Comparison of ENCODE assay signal across 7 mouse cellular contexts in genomic region chr8:48109856-48110780, GRCm38 (mm10). TPM values are rescaled to one million over a fixed set of nuclear protein-coding genes. Genes with fewer than 3 reads are reported as not detected.
DNase-seq lines count a peak whose midpoint lies in the region; ATAC-seq lines count a peak whose summit lies in the region.

No protein-coding gene starts in this region.

- H3K4me3 ChIP-seq in intestine, embryonic 14.5 days (ENCODE audit: low read depth, low read length): peak overlapping the region; percentile 76
- H3K4me3 ChIP-seq in midbrain, embryonic 10.5 days: peak overlapping the region; percentile 79

- peak overlapping the region; percentile 66 for H3K4me2 ChIP-seq in intestine, embryonic 14.5 days (ENCODE audit: low read length)

- H3K9me3 ChIP-seq in intestine, embryonic 14.5 days (ENCODE audit: control insufficient read depth, low read length): no peaks in the 10 kb centered on the region
- peaks cover 4% of the 10 kb centered on the region for H3K9me3 ChIP-seq in midbrain, embryonic 10.5 days (replicated peaks)

- H3K9ac ChIP-seq in intestine, embryonic 14.5 days (ENCODE audit: low read length): peak overlapping the region; percentile 72

- H3K4me1 ChIP-seq in intestine, embryonic 14.5 days (replicated peaks; ENCODE audit: control insufficient read depth, insufficient read depth, low read length): peaks cover 9% of the 10 kb centered on the region; the same call in 1 of the 2 replicates
- peaks cover 17% of the 10 kb centered on the region for H3K4me1 ChIP-seq in midbrain, embryonic 10.5 days

- H3K36me3 ChIP-seq in intestine, embryonic 14.5 days (ENCODE audit: control insufficient read depth, insufficient read depth, low read length): peaks cover 16% of the 10 kb centered on the region; the same call in 1 of the 2 replicates
- H3K36me3 ChIP-seq in midbrain, embryonic 10.5 days: peaks cover 18% of the 10 kb centered on the region

- DNase-seq in WW6 (ENCODE audit: low read depth, low spot score): peak; percentile 56
- DNase-seq in cerebellum, postnatal 25 days: peak; percentile 56 to 68
- DNase-seq in gastrocnemius, postnatal 14 days: peak; percentile 68
- peak; percentile 89 for DNase-seq in intestine, embryonic 14.5 days (ENCODE audit: low spot score)
- DNase-seq in left cerebral cortex, postnatal 36 days (ENCODE audit: low spot score in 2 of 2): peak; percentile 59 to 74
- peak; percentile 75 for DNase-seq in midbrain, embryonic 10.5 days (ENCODE audit: low spot score)
- DNase-seq in right cerebral cortex, postnatal 4 days: peak; percentile 64

- peak; percentile 94 for ATAC-seq in intestine, embryonic 14.5 days (replicated peaks; ENCODE audit: low FRiP score, low TSS enrichment, low read depth)

- intact Hi-C loops in gastrocnemius, postnatal 14 days (cut with DNase I; ENCODE audit: low total_unique reads): no loop called here
- intact Hi-C loops in left cerebral cortex, postnatal 36 days (cut with DNase I): no loop called here

- peak overlapping the region; percentile 57 for H3K27ac ChIP-seq in intestine, embryonic 14.5 days (ENCODE audit: low read depth)
- peak overlapping the region; percentile 95 for H3K27ac ChIP-seq in midbrain, embryonic 10.5 days (replicated peaks)

- under 1% methylated on average over 56 of the region's 61 CpGs for WGBS in intestine, embryonic 14.5 days
- under 1% methylated on average over 58 of the region's 61 CpGs for WGBS in midbrain, embryonic 10.5 days

- H3K27me3 ChIP-seq in intestine, embryonic 14.5 days (replicated peaks; ENCODE audit: control insufficient read depth, insufficient read depth, low read length): no peaks in the 10 kb centered on the region
- no peaks in the 10 kb centered on the region for H3K27me3 ChIP-seq in midbrain, embryonic 10.5 days (ENCODE audit: low read depth, poor library complexity, severe bottlenecking)

RNA-seq across cellular contexts. Expression of gene Dctd, which starts 11.2 kb away (rescaled TPM):
- 1 to 10 TPM; 1.5 to 3.4 TPM for total RNA-seq in gastrocnemius, postnatal 14 days (2021)
- polyA plus RNA-seq in intestine, embryonic 14.5 days (2014; fragmentation: Nextera tagmentation; extraction: Ambion mirVana): 47.4 and 51.7 TPM in 2 replicates
- total RNA-seq in left cerebral cortex, postnatal 36 days (2021): 1 to 10 TPM; 7.1 to 7.2 TPM
- polyA plus RNA-seq in midbrain, embryonic 10.5 days (2016; fragmentation: Nextera tagmentation; extraction: Ambion mirVana): 28.1 and 36.9 TPM in 2 replicates

Comparison
In these comparisons a context has a peak if more than half of its experiments do, and no peak if none do; other contexts are left out.
1. Peak in every context shown above with its lines: DNase-seq, ATAC-seq, H3K4me3 ChIP-seq and H3K27ac ChIP-seq.